Mouse (Mus musculus): Measurements from ENCODE around the gene Kcnmb2. TPM values are rescaled to one million over a fixed set of nuclear protein-coding genes. Genes with fewer than 3 reads are reported as not detected.

Kcnmb2 gene
- total and polyA plus RNA-seq, 3 experiments, result not detected

DNA sequence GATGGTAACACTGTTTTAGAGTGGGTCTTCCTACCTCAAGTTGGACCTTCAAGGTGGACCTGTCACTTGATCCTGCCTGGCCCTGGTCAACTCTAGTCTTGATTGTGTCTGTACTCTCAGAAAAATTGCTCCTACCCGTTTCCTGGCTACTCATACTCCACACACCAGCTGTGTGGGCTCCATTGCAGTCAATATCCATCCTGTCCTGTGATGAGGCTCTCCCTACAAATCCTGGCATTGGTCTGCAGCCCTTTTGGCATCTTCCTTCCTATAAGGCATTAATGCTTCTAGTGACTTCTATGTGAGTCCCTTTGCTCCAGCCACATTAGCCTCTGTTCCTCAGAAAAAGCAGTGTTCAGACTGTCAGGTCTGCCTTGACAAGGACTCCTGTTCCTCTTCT, 228.4 kb downstream of the Kcnmb2 start:
- H3K4me2 ChIP-seq (ENCODE audit: insufficient read depth, low read depth, poor library complexity, severe bottlenecking), result no peak overlapping the region
- in situ Hi-C loops (cut with MboI; ENCODE audit: low pct_ligation_motif_present, low pct_unique_long_range_greater_than_20kb, low sequenced_read_pairs), result no loop called here
- H3K36me3 ChIP-seq (replicated peaks in 1 of 2; ENCODE audit: control insufficient read depth in 1 of 2, insufficient read depth in 1 of 2, low read length in 1 of 2), result no peaks in the 10 kb centered on the region
- dilution Hi-C loops (cut with MboI; ENCODE audit: extremely low pct_ligation_motif_present, extremely low pct_unique_long_range_greater_than_20kb, low sequenced_read_pairs), result no loop called here
- TF ChIP-seq CHD1 (IDR thresholded peaks at IDR 0.05; ENCODE audit: low read depth, low read length) (no peak), ELF1 (IDR thresholded peaks at IDR 0.05; ENCODE audit: low read depth, low read length) (no peak), UBTF (IDR thresholded peaks at IDR 0.05; ENCODE audit: low read depth, low read length) (no peak)
- no peaks in the 10 kb centered on the region for H3K79me2 ChIP-seq (replicated peaks; ENCODE audit: control insufficient read depth, extremely low read depth, insufficient read depth, poor library complexity, severe bottlenecking)
- H3K4me1 ChIP-seq (ENCODE audit: control insufficient read depth in 1 of 2, insufficient read depth in 2 of 2), result no peaks in the 10 kb centered on the region; a peak in 1 of 4 replicates
- H3K27me3 ChIP-seq (replicated peaks), result no peaks in the 10 kb centered on the region
- no peak overlapping the region for H3K9ac ChIP-seq (ENCODE audit: insufficient read depth, low read depth)
- H3K4me3 ChIP-seq (replicated peaks in 1 of 3; ENCODE audit: low read depth in 2 of 3, low read length in 2 of 3, poor library complexity in 1 of 3), result no peak overlapping the region
- DNase-seq (ENCODE audit: extremely low read depth), result no peak
- no peak overlapping the region for H3K27ac ChIP-seq (ENCODE audit: insufficient read depth, low read depth)
- H3K9me3 ChIP-seq (replicated peaks; ENCODE audit: low read length), result no peaks in the 10 kb centered on the region

DNA sequence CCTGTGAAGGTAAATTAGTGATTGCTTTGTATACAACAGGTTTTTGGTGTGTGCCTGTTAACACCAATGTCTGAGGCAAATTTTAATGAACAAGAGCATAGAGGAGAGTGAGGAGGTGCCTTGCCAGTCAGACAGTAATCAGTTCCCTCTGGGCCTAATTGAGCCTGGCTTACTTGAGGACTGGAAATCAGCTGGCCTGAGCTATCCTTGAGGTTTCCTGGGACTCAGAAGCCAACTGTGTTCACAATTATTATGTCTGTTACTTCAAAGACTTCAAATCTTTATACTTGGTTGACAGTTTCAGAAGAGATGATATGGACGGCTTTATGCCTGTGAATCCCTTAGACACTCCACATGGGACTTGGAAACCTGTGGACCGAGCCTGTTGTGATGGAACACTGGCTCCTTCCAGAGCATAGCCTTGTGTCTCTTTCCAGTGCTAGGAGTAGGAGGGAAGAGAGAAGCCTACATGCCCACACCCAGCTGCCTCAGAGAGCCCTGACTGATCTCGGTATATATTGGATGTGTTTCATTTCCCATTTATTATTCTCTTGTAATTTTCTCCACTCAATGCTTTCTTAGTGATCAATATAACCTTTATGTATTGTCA, 230.2 kb downstream of the Kcnmb2 start:
- Histone ChIP-seq H3K9ac (ENCODE audit: insufficient read depth, low read depth) (no peak overlapping the region), H3K27ac (ENCODE audit: insufficient read depth, low read depth) (no peak overlapping the region), H3K4me1 (ENCODE audit: control insufficient read depth in 1 of 2, insufficient read depth in 2 of 2) (no peaks in the 10 kb centered on the region; a peak in 1 of 4 replicates), H3K4me2 (ENCODE audit: insufficient read depth, low read depth, poor library complexity, severe bottlenecking) (no peak overlapping the region), H3K36me3 (replicated peaks in 1 of 2; ENCODE audit: control insufficient read depth in 1 of 2, insufficient read depth in 1 of 2, low read length in 1 of 2) (no peaks in the 10 kb centered on the region), H3K79me2 (replicated peaks; ENCODE audit: control insufficient read depth, extremely low read depth, insufficient read depth, poor library complexity, severe bottlenecking) (no peaks in the 10 kb centered on the region), H3K4me3 (replicated peaks in 1 of 3; ENCODE audit: low read depth in 2 of 3, low read length in 2 of 3, poor library complexity in 1 of 3) (no peak overlapping the region), H3K9me3 (replicated peaks; ENCODE audit: low read length) (no peaks in the 10 kb centered on the region), H3K27me3 (replicated peaks) (no peaks in the 10 kb centered on the region)
- no peak for TF ChIP-seq BHLHE40 (IDR thresholded peaks at IDR 0.05; ENCODE audit: low read depth, low read length)
- TF ChIP-seq CTCF (conservative IDR thresholded peaks at IDR 0.05 in 1 of 2, IDR thresholded peaks at IDR 0.05 in 1 of 2; ENCODE audit: low read depth in 2 of 2, low read length in 2 of 2), result no peak
- no peak for TF ChIP-seq MYC (IDR thresholded peaks at IDR 0.05; ENCODE audit: low read depth, low read length)
- TF ChIP-seq ZC3H11A (IDR thresholded peaks at IDR 0.05; ENCODE audit: low read depth, low read length), result no peak
- TF ChIP-seq TBP (conservative IDR thresholded peaks at IDR 0.05; ENCODE audit: low read depth, low read length), result no peak
- no peak for TF ChIP-seq MAFK (IDR thresholded peaks at IDR 0.05; ENCODE audit: insufficient replicate concordance, low read length)
- TF ChIP-seq ZNF384 (IDR thresholded peaks at IDR 0.05; ENCODE audit: low read depth, low read length), result no peak
- TF ChIP-seq MXI1 (IDR thresholded peaks at IDR 0.05; ENCODE audit: low read depth, low read length), result no peak
- TF ChIP-seq EP300 (IDR thresholded peaks at IDR 0.05; ENCODE audit: low read length), result no peak
- TF ChIP-seq CHD1 (IDR thresholded peaks at IDR 0.05; ENCODE audit: low read depth, low read length), result no peak
- no peak for TF ChIP-seq UBTF (IDR thresholded peaks at IDR 0.05; ENCODE audit: low read depth, low read length)
- no peak for TF ChIP-seq IRF4 (IDR thresholded peaks at IDR 0.05; ENCODE audit: low read depth, low read length)
- dilution Hi-C loops (cut with MboI; ENCODE audit: extremely low pct_ligation_motif_present, extremely low pct_unique_long_range_greater_than_20kb, low sequenced_read_pairs), result no loop called here
- DNase-seq (ENCODE audit: extremely low read depth), result no peak
- in situ Hi-C loops (cut with MboI; ENCODE audit: low pct_ligation_motif_present, low pct_unique_long_range_greater_than_20kb, low sequenced_read_pairs), result no loop called here

DNA sequence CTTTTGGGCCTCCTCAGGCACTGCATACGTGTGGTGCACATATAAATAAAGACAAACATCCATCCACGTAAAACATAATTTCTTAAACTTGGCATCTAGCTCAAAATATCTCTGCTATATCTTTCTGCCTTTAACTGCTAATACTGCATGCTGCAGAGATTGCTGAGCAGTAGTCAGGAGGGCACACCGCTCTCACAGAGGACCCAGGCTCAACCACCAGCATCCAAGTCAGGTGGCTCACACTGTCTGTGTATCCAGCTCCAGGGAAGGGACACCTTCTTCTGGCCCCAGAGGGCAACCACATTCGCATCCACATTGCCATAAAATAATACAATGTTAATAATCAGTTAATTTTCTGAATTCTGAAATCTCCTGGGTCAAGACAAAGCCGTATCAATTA, 241.9 kb downstream of the Kcnmb2 start:
- Histone ChIP-seq H3K27ac (ENCODE audit: insufficient read depth, low read depth) (no peak overlapping the region), H3K79me2 (replicated peaks; ENCODE audit: control insufficient read depth, extremely low read depth, insufficient read depth, poor library complexity, severe bottlenecking) (no peaks in the 10 kb centered on the region), H3K4me3 (replicated peaks in 1 of 3; ENCODE audit: low read depth in 2 of 3, low read length in 2 of 3, poor library complexity in 1 of 3) (no peak overlapping the region), H3K36me3 (replicated peaks in 1 of 2; ENCODE audit: control insufficient read depth in 1 of 2, insufficient read depth in 1 of 2, low read length in 1 of 2) (no peaks in the 10 kb centered on the region), H3K4me2 (ENCODE audit: insufficient read depth, low read depth, poor library complexity, severe bottlenecking) (no peak overlapping the region), H3K9ac (ENCODE audit: insufficient read depth, low read depth) (no peak overlapping the region), H3K27me3 (replicated peaks) (no peaks in the 10 kb centered on the region), H3K4me1 (ENCODE audit: control insufficient read depth in 1 of 2, insufficient read depth in 2 of 2) (no peaks in the 10 kb centered on the region), H3K9me3 (replicated peaks; ENCODE audit: low read length) (no peaks in the 10 kb centered on the region)
- in situ Hi-C loops (cut with MboI; ENCODE audit: low pct_ligation_motif_present, low pct_unique_long_range_greater_than_20kb, low sequenced_read_pairs) (no loop called here), dilution Hi-C loops (cut with MboI; ENCODE audit: extremely low pct_ligation_motif_present, extremely low pct_unique_long_range_greater_than_20kb, low sequenced_read_pairs) (no loop called here)
- DNase-seq (ENCODE audit: extremely low read depth), result no peak
- TF ChIP-seq MAZ (IDR thresholded peaks at IDR 0.05; ENCODE audit: low read depth, low read length) (no peak), MAFK (IDR thresholded peaks at IDR 0.05; ENCODE audit: insufficient replicate concordance, low read length) (no peak), NRF1 (IDR thresholded peaks at IDR 0.05; ENCODE audit: low read depth, low read length) (no peak), NELFE (IDR thresholded peaks at IDR 0.05; ENCODE audit: low read depth, low read length) (no peak), IRF4 (IDR thresholded peaks at IDR 0.05; ENCODE audit: low read depth, low read length) (no peak), MYC (IDR thresholded peaks at IDR 0.05; ENCODE audit: low read depth, low read length) (no peak), CHD2 (IDR thresholded peaks at IDR 0.05; ENCODE audit: low read length) (no peak), HCFC1 (IDR thresholded peaks at IDR 0.05; ENCODE audit: low read depth, low read length) (no peak), JUN (IDR thresholded peaks at IDR 0.05; ENCODE audit: insufficient read depth, low read depth, low read length) (no peak), SIN3A (IDR thresholded peaks at IDR 0.05; ENCODE audit: low read length) (no peak), EP300 (IDR thresholded peaks at IDR 0.05; ENCODE audit: low read length) (no peak), RAD21 (IDR thresholded peaks at IDR 0.05; ENCODE audit: low read depth, low read length) (no peak), UBTF (IDR thresholded peaks at IDR 0.05; ENCODE audit: low read depth, low read length) (no peak), KAT2A (IDR thresholded peaks at IDR 0.05; ENCODE audit: insufficient replicate concordance, low read length) (no peak), ZC3H11A (IDR thresholded peaks at IDR 0.05; ENCODE audit: low read depth, low read length) (no peak)
